Mouse (Mus musculus) heart, postnatal 0 days (tissue): ENCODE data around the gene Gab2. TPM values are rescaled to one million over a fixed set of nuclear protein-coding genes. Genes with fewer than 3 reads are reported as not detected.

Source experiments
- ATAC-seq: fragments of 200-750 bp; cut with Nextera tagmentation; 2 replicates; pipeline ENCODE4 v1.8.0; 2017; ENCODE audit warnings: low read depth, moderate number of reproducible peaks, moderate library complexity; ENCODE audit not compliant: insufficient read depth
- DNase-seq: peaks from one replicate; pipeline ENCODE4 v3.0.0-alpha.2; 2016; ENCODE audit warnings: low spot score
- H3K27ac ChIP-seq: fragments of 300-500 bp; sonication (generic); 2 replicates; pipeline ENCODE4 v1.5.1; 2014; ENCODE audit warnings: low read depth, mild to moderate bottlenecking
- H3K27me3 ChIP-seq: fragments of 300-500 bp; sonication (generic); 2 replicates; pipeline ENCODE4 v1.6.1; 2014; ENCODE audit warnings: low read length, mixed read lengths; ENCODE audit not compliant: control insufficient read depth, insufficient read depth
- H3K36me3 ChIP-seq: fragments of 300-500 bp; sonication (generic); replicated peaks from 2 replicates; pipeline ENCODE4 v1.6.1; 2014; ENCODE audit warnings: low read length, mixed read lengths; ENCODE audit not compliant: control insufficient read depth, insufficient read depth
- H3K4me1 ChIP-seq: fragments of 300-500 bp; sonication (generic); 2 replicates; pipeline ENCODE4 v1.6.1; 2014; ENCODE audit warnings: antibody characterized with exemption; ENCODE audit not compliant: control insufficient read depth, insufficient read depth
- H3K4me2 ChIP-seq: fragments of 300-500 bp; sonication (generic); 2 replicates; pipeline ENCODE4 v1.6.1; 2014; ENCODE audit warnings: low read depth, mild to moderate bottlenecking, low read length, moderate library complexity
- H3K4me3 ChIP-seq: fragments of 300-500 bp; sonication (generic); 2 replicates; pipeline ENCODE4 v1.5.1; 2014; ENCODE audit warnings: low read depth, low read length
- H3K9ac ChIP-seq: fragments of 300-500 bp; sonication (generic); replicated peaks from 2 replicates; pipeline ENCODE4 v1.6.1; 2014; ENCODE audit warnings: low read depth, low read length, mixed read lengths
- H3K9me3 ChIP-seq: fragments of 300-500 bp; sonication (generic); replicated peaks from 2 replicates; pipeline ENCODE4 v1.6.1; 2016; ENCODE audit warnings: low read length; ENCODE audit not compliant: control insufficient read depth
- CTCF ChIP-seq: IDR thresholded peaks from 2 replicates; pipeline ENCODE4 v1.5.1; 2016; ENCODE audit warnings: antibody characterized with exemption, control low read depth, low read depth
- EP300 ChIP-seq: IDR thresholded peaks from 2 replicates; pipeline ENCODE4 v1.6.1; 2016; ENCODE audit warnings: antibody characterized with exemption, low read depth
- WGBS: fragments of 180-500 bp; shearing (Covaris S2); extraction: QIAGEN DNeasy Blood & Tissue Kit; methylation state at CpG from one replicate; pipeline ENCODE4 v1.1.7; 2014; 5-methylcytosine and 5-hydroxymethylcytosine counted together
- polyA plus RNA-seq: library from polyadenylated mRNA; unstranded; fragments of >200 nt; fragmentation: Nextera tagmentation; extraction: Ambion mirVana; gene quantifications from 2 replicates; pipeline ENCODE4 v1.2.1, GENCODE M21; 2015
- total RNA-seq: library from RNA; depleted of rRNA; stranded (reverse); fragments of >200 nt; gene quantifications from 2 replicates; pipeline ENCODE4 v1.2.3, GENCODE M21; 2014; ENCODE audit warnings: low replicate concordance

Gab2 gene
- total and polyA plus RNA-seq, 2 experiments from 2014 or later = 4.9 to 13.4 TPM

DNA sequence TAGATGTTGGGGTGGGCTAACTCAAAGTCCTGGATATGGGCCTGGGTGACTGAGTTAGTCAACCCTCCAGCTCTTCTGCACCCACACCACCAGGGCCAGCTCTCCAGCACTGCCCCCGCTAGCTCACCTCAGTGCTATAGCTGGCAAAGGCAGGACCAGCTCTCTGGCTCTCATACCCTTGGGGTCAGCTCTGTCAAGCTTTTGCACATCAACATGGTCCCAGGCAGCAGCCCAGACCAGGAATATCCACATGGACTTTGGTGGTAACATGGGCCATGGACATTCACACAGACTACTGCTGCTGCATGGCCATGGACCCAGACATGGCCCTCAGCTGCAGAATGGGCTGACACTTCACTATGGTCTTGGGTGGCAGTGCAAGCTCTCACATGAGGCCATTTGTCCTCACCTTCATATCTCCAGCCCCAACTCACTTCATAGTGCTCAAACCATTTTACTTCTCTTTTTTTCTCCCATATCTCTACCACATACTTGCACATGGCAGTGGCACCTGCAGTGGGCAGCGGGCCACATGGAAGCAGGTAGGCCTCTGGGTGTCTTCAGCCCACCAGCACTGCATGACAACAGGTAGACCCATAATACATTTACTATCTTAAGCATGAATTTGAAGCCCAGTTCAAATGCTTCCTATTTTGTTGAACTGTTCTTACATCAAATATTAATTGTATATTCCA, 106.1 kb downstream of the Gab2 start:
- Histone ChIP-seq H3K4me3 (no peak overlapping the region), H3K27me3 (no peaks in the 10 kb centered on the region), H3K36me3 (no peaks in the 10 kb centered on the region), H3K4me1 (peaks cover 17% of the 10 kb centered on the region), H3K4me2 (no peak overlapping the region), H3K9me3 (no peaks in the 10 kb centered on the region), H3K9ac (no peak overlapping the region), H3K27ac (no peak overlapping the region)
- TF ChIP-seq EP300 (no peak), CTCF (no peak)
- WGBS = 97% methylated on average over 2 of the region's 2 CpGs
- ATAC-seq (no peak; the same call in 1 of the 2 replicates), DNase-seq (no peak)

DNA sequence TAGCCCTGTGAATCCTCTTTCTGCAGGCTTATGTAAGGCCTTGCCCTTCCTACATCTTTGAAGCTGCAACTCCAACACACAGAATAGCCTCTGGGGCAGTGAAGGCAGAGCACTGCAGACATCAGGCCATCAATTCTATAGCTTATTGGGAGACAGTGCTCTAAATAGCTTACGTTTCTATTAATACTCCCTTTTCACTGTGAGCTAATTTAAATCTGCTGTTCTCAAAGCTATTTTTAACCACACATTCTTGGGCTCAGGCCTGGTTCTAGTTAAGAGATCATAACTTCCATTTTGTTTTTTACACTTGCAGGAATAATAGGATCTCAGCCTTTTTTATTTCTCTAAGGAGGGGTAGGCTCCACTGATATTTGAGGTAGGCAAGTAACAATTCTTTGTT, 107.7 kb downstream of the Gab2 start:
- DNase-seq = peak; percentile 68
- Histone ChIP-seq H3K4me1 (peaks cover 9% of the 10 kb centered on the region), H3K27me3 (no peaks in the 10 kb centered on the region), H3K27ac (peak overlapping the region; percentile 57), H3K4me3 (no peak overlapping the region), H3K4me2 (no peak overlapping the region), H3K9me3 (no peaks in the 10 kb centered on the region), H3K9ac (no peak overlapping the region), H3K36me3 (no peaks in the 10 kb centered on the region)
- WGBS = 8% methylated on average over 1 of the region's 1 CpGs
- no peak for TF ChIP-seq EP300
- TF ChIP-seq CTCF = no peak
- peak; percentile 44; the same call in 1 of the 2 replicates for ATAC-seq

DNA sequence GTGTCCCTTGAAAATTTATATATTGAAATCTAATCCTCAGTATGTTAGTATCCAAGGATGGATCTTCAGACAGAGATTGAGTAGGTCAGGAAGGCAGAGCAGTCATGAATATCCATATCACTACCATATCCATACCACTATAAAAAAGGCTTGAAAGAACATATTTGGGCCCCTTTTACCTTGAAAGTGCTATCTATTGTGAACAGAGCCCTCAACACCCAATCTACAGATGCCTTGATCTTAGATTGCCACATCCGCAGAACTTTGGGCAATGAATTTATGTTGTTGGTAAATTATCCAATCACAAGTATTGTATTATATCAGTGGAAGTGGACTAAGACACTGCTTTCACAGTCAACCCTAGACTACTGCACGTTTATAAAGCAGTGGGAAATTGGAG, 122.5 kb downstream of the Gab2 start:
- 86% methylated on average over 2 of the region's 2 CpGs for WGBS
- H3K4me3 ChIP-seq = no peak overlapping the region
- no peak for ATAC-seq

DNA sequence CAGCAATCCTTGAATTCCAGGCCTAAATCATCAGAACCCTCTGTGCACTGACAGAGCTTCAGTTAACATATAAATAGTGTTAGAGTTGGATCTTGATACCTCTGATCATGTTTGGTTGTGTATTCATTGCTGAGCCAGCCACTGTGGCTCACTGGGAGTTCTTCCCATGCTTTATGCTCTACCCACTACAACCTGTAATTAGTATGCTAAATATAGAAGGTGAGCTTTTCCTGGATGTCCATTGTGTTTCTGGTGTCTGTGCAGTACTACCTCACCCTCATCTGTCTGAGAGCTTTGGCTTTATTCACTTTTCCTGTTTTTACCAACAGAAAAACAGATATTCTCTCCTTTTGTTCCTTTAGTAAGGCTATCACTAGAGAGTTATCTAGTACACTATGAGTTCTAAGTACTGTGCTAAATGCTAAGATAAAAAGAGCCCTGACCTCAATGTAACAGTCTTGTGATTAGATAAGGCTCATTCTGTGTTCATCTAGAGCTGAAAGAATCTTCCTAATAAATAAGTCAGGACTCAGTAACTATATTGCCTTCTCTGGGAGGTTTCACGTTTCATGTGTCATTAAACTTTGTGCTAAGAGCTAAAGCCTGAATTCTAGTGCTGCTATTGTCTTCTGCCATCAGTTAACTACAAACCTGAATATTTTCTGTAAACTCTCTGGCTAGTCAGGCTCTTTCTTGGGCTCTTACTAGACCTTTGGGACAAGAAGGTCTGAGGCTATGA, 127.6 kb downstream of the Gab2 start:
- H3K9me3 ChIP-seq = no peaks in the 10 kb centered on the region
- ATAC-seq = peak; percentile 62; the same call in 1 of the 2 replicates
- H3K27me3 ChIP-seq = no peaks in the 10 kb centered on the region
- peaks cover 21% of the 10 kb centered on the region for H3K4me1 ChIP-seq
- no peaks in the 10 kb centered on the region for H3K36me3 ChIP-seq
- H3K9ac ChIP-seq = no peak overlapping the region
- peak; percentile 44 for DNase-seq
- 36% methylated on average over 1 of the region's 1 CpGs for WGBS
- no peak overlapping the region for H3K4me3 ChIP-seq
- no peak for TF ChIP-seq CTCF
- no peak for TF ChIP-seq EP300
- peak overlapping the region; percentile 53 for H3K27ac ChIP-seq
- H3K4me2 ChIP-seq = no peak overlapping the region

More for the DNA sequence above, 122.5 kb downstream of the Gab2 start:
- Histone ChIP-seq H3K27me3 (no peaks in the 10 kb centered on the region), H3K4me1 (peaks cover 8% of the 10 kb centered on the region), H3K4me2 (no peak overlapping the region), H3K9me3 (no peaks in the 10 kb centered on the region), H3K36me3 (no peaks in the 10 kb centered on the region), H3K27ac (no peak overlapping the region), H3K9ac (no peak overlapping the region)
- TF ChIP-seq EP300 = no peak
- TF ChIP-seq CTCF = no peak
- no peak for DNase-seq

DNA sequence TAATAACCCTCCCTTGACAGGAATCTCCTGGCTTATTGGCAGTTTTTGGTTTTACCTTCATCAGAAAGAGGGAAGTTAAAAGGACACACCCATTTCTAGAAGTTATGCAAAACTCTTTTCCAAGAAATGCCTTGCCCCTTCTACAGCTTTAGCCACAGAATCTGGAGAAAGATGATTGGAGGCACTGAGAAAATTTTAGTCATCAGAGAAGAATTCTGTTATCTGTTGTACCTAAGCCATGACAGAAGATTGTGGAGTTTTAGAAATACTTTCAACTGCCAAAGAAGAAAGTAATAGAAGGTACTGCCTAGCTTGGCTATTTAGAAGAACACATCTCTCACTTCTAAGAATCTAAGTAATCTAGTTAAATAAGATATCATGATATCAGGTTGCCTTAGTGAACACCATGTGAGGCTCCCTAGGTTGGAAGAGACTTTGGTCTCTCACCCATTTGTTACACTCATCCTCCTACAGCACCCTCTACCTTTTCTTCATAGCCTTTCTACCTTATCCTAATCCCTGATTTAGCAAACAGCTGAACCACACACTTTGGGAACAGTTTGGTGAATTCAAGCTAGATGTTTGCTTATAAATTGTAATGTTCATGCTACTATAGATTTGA, 128.8 kb downstream of the Gab2 start:
- Histone ChIP-seq H3K27me3 (no peaks in the 10 kb centered on the region), H3K9ac (no peak overlapping the region), H3K4me1 (peaks cover 21% of the 10 kb centered on the region), H3K27ac (no peak overlapping the region), H3K4me2 (no peak overlapping the region), H3K9me3 (no peaks in the 10 kb centered on the region), H3K4me3 (no peak overlapping the region), H3K36me3 (no peaks in the 10 kb centered on the region)
- no peak for TF ChIP-seq CTCF
- TF ChIP-seq EP300 = no peak
- DNase-seq (no peak), ATAC-seq (no peak)
